Mouse (Mus musculus): Measurements from ENCODE around the gene Caskin1. TPM values are rescaled to one million over a fixed set of nuclear protein-coding genes. Genes with fewer than 3 reads are reported as not detected.
"Not testable (repeated sequence)": the region's sequence is repeated elsewhere in the genome, so short reads cannot be mapped to it uniquely, and the experiment has no call there.

Gene Caskin1
- polyA plus RNA-seq, 1 experiment from 2014 or later, result 9.1 TPM

- Histone ChIP-seq H3K27ac (ENCODE audit: low read depth, low read length) (no peak overlapping the region), H3K9me3 (replicated peaks; ENCODE audit: control insufficient read depth, low read length) (no peaks in the 10 kb centered on the region), H3K4me1 (ENCODE audit: control insufficient read depth, insufficient read depth, low read length) (peaks cover 8% of the 10 kb centered on the region), H3K4me3 (ENCODE audit: low read depth, low read length) (no peak overlapping the region), H3K4me2 (ENCODE audit: low read length) (peak overlapping the region; percentile 82), H3K27me3 (replicated peaks; ENCODE audit: control insufficient read depth, insufficient read depth, low read length) (no peaks in the 10 kb centered on the region), H3K36me3 (ENCODE audit: control insufficient read depth, insufficient read depth, low read length) (peaks cover 32% of the 10 kb centered on the region), H3K9ac (ENCODE audit: low read length) (no peak overlapping the region)
- DNase-seq (ENCODE audit: low spot score) (no peak), ATAC-seq (no peak)
- WGBS, result 92% methylated on average over 2 of the region's 2 CpGs
Observed at GRCm38 (mm10) chr17:24453372-24453771, 35.0 kb upstream of the Caskin1 start.

DNA sequence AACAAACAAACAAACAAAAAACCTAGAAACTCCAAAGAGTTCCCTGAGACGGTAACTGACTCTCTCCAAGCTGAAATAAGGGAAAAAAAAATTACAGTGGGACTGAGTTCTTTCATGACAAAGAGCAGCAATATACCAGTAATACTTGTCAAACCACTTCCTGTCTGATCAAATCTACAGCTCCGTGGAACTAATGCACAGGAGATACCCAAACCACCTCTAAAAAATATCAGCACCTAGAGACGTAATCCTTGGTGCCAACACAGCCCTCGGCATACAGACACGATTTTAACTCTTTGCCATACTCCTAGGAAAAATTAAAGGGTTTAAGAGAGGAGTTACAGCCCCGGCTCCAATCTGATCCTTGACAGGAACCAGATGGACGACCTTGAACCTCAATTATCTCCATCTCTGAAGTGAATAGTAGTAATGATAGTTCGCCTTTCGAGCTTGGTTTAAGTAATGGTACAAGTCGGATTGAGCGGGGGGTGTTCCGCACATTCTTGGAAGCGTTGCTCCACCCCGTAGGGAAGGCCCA lies 34.1 kb upstream of the Caskin1 start:
- peak overlapping the region; percentile 88 for H3K27ac ChIP-seq (ENCODE audit: low read depth, low read length)
- peaks cover 23% of the 10 kb centered on the region for H3K36me3 ChIP-seq (ENCODE audit: control insufficient read depth, insufficient read depth, low read length)
- H3K4me3 ChIP-seq (ENCODE audit: low read depth, low read length), result peak overlapping the region; percentile 87
- DNase-seq (ENCODE audit: low spot score) (no peak), ATAC-seq (no peak)
- WGBS, result 11% methylated on average over 14 of the region's 14 CpGs
- peak overlapping the region; percentile 91 for H3K9ac ChIP-seq (ENCODE audit: low read length)
- no peaks in the 10 kb centered on the region for H3K9me3 ChIP-seq (replicated peaks; ENCODE audit: control insufficient read depth, low read length)
- no peaks in the 10 kb centered on the region for H3K27me3 ChIP-seq (replicated peaks; ENCODE audit: control insufficient read depth, insufficient read depth, low read length)
- H3K4me2 ChIP-seq (ENCODE audit: low read length), result peak overlapping the region; percentile 82
- peaks cover 8% of the 10 kb centered on the region for H3K4me1 ChIP-seq (ENCODE audit: control insufficient read depth, insufficient read depth, low read length)

DNA sequence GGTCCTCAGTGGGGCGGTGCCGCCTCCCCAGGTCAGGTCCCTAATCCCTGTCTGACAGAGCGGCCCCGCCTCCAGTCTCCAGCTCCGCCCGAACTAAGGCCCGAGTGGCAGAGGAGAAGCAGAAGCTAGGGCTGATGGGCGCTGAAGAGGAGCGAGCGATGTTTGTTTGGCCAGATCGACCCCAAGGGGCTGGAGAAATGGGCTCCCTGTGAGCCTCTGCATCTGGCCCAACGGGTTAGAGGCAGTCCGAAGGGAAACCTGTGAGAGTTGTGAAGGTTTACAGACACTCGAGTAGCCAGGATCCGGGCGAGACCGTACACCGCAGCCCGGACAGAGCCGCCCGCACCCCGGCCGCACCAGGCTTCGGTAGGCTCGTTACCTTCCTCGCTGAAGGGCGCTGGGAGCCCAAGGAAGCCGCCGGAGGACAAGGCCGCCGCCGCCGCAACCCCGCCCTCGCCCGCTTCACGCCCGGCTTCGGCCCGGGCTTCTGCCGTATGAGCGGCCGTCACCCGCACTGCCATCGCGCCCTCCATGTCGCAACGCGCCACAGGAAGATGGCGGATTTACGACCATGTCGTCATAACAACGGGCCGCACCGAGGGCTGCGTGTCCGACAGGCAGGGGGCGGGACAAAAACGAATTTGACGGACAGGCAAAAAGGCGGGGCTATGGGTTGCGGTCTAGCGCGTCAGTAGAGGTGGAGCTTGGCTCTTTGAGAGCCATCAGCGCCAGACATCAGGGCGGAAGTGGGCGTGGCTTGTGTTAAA lies 33.5 kb upstream of the Caskin1 start:
- H3K4me1 ChIP-seq (ENCODE audit: control insufficient read depth, insufficient read depth, low read length), result peaks cover 8% of the 10 kb centered on the region
- no peaks in the 10 kb centered on the region for H3K27me3 ChIP-seq (replicated peaks; ENCODE audit: control insufficient read depth, insufficient read depth, low read length)
- peak; percentile 100 for DNase-seq (ENCODE audit: low spot score)
- peak; percentile 95 for ATAC-seq
- no peaks in the 10 kb centered on the region for H3K9me3 ChIP-seq (replicated peaks; ENCODE audit: control insufficient read depth, low read length)
- H3K4me2 ChIP-seq (ENCODE audit: low read length), result peak overlapping the region; percentile 82
- peaks cover 16% of the 10 kb centered on the region for H3K36me3 ChIP-seq (ENCODE audit: control insufficient read depth, insufficient read depth, low read length)
- H3K9ac ChIP-seq (ENCODE audit: low read length), result peak overlapping the region; percentile 91
- H3K27ac ChIP-seq (ENCODE audit: low read depth, low read length), result peak overlapping the region; percentile 88
- peak overlapping the region; percentile 87 for H3K4me3 ChIP-seq (ENCODE audit: low read depth, low read length)
- WGBS, result under 1% methylated on average over 67 of the region's 67 CpGs

DNA sequence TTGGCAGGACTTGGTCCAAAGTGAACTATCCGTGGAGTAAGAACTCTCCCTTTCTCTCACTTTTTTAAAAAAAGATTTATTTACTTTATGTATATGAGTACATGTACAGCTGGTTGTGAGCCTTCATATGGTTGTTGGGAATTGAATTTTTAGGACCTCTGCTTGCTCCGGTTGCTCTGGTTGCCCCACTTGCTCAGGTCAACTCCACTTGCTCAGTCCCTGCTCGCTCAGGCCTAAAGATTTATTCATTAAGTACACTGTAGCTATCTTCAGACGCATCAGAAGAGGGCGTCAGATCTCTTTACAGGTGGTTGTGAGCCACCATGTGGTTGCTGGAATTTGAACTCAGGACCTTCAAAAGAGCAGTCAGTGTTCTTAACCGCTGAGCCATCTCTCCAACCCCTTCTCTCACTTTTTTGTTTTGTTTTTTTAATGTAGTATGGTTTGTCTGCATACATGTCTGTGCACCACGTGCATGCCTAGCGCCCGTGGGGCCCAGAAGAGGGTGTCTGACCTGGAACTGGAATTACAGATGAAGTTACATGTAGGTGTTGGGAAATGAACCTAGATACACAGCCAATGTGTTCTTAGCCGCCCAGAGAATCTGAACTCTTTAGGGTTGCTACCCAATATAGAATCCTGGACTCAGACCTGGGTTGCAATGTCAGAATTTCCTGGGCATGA lies 32.7 kb upstream of the Caskin1 start:
- not testable (repeated sequence) for H3K9ac ChIP-seq (ENCODE audit: low read length); H3K36me3 ChIP-seq (ENCODE audit: control insufficient read depth, insufficient read depth, low read length); DNase-seq (ENCODE audit: low spot score); H3K4me1 ChIP-seq (ENCODE audit: control insufficient read depth, insufficient read depth, low read length); H3K27me3 ChIP-seq (replicated peaks; ENCODE audit: control insufficient read depth, insufficient read depth, low read length); H3K9me3 ChIP-seq (replicated peaks; ENCODE audit: control insufficient read depth, low read length); H3K4me3 ChIP-seq (ENCODE audit: low read depth, low read length); H3K27ac ChIP-seq (ENCODE audit: low read depth, low read length); ATAC-seq
- peak overlapping the region; percentile 82; the same call in 1 of the 2 replicates for H3K4me2 ChIP-seq (ENCODE audit: low read length)
- WGBS, result 49% methylated on average over 10 of the region's 10 CpGs

DNA sequence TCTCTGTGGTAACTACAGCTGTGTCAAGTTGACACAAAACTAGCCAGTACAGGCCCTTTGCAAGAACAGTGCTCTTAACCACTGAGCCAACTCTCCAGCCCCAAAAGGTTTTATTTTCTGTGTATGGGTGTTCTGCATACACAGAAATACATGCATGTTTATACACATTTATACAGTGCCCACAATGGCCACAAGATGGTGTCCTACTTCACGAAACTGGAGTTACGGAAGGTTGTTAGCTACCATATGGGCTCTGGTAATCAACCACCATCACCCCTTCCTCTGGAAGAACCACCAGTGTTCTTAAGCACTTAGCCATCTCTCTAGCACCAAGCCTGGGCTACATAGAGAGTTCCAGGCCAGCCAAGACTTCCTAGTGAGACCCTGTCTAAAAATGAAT lies 26.8 kb upstream of the Caskin1 start:
- no peaks in the 10 kb centered on the region for H3K4me1 ChIP-seq (ENCODE audit: control insufficient read depth, insufficient read depth, low read length)
- peak; percentile 51 for DNase-seq (ENCODE audit: low spot score)

GRCm38 (mm10) chr17:24462932-24463331 lies 25.5 kb upstream of the Caskin1 start:
- H3K9ac ChIP-seq (ENCODE audit: low read length), result no peak overlapping the region
- H3K4me3 ChIP-seq (ENCODE audit: low read depth, low read length), result no peak overlapping the region
- no peak for DNase-seq (ENCODE audit: low spot score)
- no peaks in the 10 kb centered on the region for H3K27me3 ChIP-seq (replicated peaks; ENCODE audit: control insufficient read depth, insufficient read depth, low read length)
- H3K4me1 ChIP-seq (ENCODE audit: control insufficient read depth, insufficient read depth, low read length), result no peaks in the 10 kb centered on the region
- H3K9me3 ChIP-seq (replicated peaks; ENCODE audit: control insufficient read depth, low read length), result no peaks in the 10 kb centered on the region
- WGBS, result 85% methylated on average over 1 of the region's 1 CpGs
- no peak overlapping the region for H3K27ac ChIP-seq (ENCODE audit: low read depth, low read length)
- no peaks in the 10 kb centered on the region for H3K36me3 ChIP-seq (ENCODE audit: control insufficient read depth, insufficient read depth, low read length)
- H3K4me2 ChIP-seq (ENCODE audit: low read length), result no peak overlapping the region
- no peak for ATAC-seq

More for the DNA sequence above, 26.8 kb upstream of the Caskin1 start:
- Histone ChIP-seq H3K27me3 (replicated peaks; ENCODE audit: control insufficient read depth, insufficient read depth, low read length) (no peaks in the 10 kb centered on the region), H3K9me3 (replicated peaks; ENCODE audit: control insufficient read depth, low read length) (no peaks in the 10 kb centered on the region), H3K4me2 (ENCODE audit: low read length) (no peak overlapping the region), H3K27ac (ENCODE audit: low read depth, low read length) (no peak overlapping the region), H3K36me3 (ENCODE audit: control insufficient read depth, insufficient read depth, low read length) (no peaks in the 10 kb centered on the region), H3K9ac (ENCODE audit: low read length) (no peak overlapping the region), H3K4me3 (ENCODE audit: low read depth, low read length) (no peak overlapping the region)
- WGBS, result 58% methylated on average over 2 of the region's 2 CpGs
- ATAC-seq, result no peak

DNA sequence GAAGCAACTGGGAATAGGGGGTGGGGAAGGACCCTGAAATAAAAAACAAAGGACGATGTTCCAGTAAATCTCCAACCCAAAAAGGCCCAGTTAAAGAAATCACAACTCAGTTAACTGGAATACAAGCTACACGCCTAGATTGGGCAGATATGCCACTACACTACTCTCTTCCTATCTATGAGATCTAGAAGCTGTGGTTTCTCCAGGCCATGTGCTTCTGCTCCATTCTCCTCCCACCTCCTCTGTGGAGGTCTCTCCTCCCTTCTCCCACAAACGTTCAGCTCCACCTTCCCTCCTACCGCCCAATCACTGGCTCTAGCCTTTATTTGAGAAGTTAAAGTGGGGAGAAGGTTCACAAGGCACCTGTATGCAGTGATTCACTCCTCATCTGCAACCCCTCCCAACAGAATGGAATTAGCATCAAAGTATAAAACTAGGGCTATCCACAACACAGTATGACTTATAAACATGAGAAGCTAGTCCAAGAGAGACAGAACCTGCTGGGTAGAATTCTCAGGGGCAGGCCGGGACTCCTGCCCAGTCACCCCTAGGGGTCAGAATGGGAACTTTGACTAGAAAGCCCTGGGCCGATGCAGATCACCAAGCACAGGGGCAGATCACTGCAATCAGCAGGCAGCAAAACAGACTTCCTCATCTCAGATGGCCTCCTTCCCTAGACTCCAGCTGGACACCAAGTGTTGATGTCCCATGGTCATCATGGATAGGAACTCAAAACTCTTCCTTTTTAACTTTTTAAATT lies 24.8 kb upstream of the Caskin1 start:
- ATAC-seq (no peak), DNase-seq (ENCODE audit: low spot score) (no peak)
- no peaks in the 10 kb centered on the region for H3K9me3 ChIP-seq (replicated peaks; ENCODE audit: control insufficient read depth, low read length)
- H3K4me2 ChIP-seq (ENCODE audit: low read length), result no peak overlapping the region
- no peaks in the 10 kb centered on the region for H3K27me3 ChIP-seq (replicated peaks; ENCODE audit: control insufficient read depth, insufficient read depth, low read length)
- H3K9ac ChIP-seq (ENCODE audit: low read length), result no peak overlapping the region
- no peaks in the 10 kb centered on the region for H3K4me1 ChIP-seq (ENCODE audit: control insufficient read depth, insufficient read depth, low read length)
- H3K36me3 ChIP-seq (ENCODE audit: control insufficient read depth, insufficient read depth, low read length), result no peaks in the 10 kb centered on the region
- 63% methylated on average over 6 of the region's 6 CpGs for WGBS
- H3K4me3 ChIP-seq (ENCODE audit: low read depth, low read length), result no peak overlapping the region
- H3K27ac ChIP-seq (ENCODE audit: low read depth, low read length), result no peak overlapping the region

- peaks cover 15% of the 10 kb centered on the region for H3K36me3 ChIP-seq (ENCODE audit: control insufficient read depth, insufficient read depth, low read length)
- DNase-seq (ENCODE audit: low spot score), result no peak
- H3K27ac ChIP-seq (ENCODE audit: low read depth, low read length), result no peak overlapping the region
- no peak for ATAC-seq
- 87% methylated on average over 5 of the region's 5 CpGs for WGBS
- no peak overlapping the region for H3K4me3 ChIP-seq (ENCODE audit: low read depth, low read length)
- H3K4me1 ChIP-seq (ENCODE audit: control insufficient read depth, insufficient read depth, low read length), result peaks cover 17% of the 10 kb centered on the region
- no peaks in the 10 kb centered on the region for H3K27me3 ChIP-seq (replicated peaks; ENCODE audit: control insufficient read depth, insufficient read depth, low read length)
- H3K4me2 ChIP-seq (ENCODE audit: low read length), result no peak overlapping the region
- no peaks in the 10 kb centered on the region for H3K9me3 ChIP-seq (replicated peaks; ENCODE audit: control insufficient read depth, low read length)
- no peak overlapping the region for H3K9ac ChIP-seq (ENCODE audit: low read length)
Observed at GRCm38 (mm10) chr17:24468636-24469246, 19.7 kb upstream of the Caskin1 start.

Measured in forebrain, embryonic 14.5 days (tissue).